Mouse (Mus musculus) frontal cortex, postnatal 10 days (tissue): ENCODE measurements around the gene Slc38a10.

Experiments used
- DNase-seq, 2 experiments: peaks; one replicate each; pipeline ENCODE4 v3.0.0; 2022; ENCODE audit warnings: low spot score in 2 of 2, mixed read lengths in 1 of 2

Slc38a10 gene

DNA sequence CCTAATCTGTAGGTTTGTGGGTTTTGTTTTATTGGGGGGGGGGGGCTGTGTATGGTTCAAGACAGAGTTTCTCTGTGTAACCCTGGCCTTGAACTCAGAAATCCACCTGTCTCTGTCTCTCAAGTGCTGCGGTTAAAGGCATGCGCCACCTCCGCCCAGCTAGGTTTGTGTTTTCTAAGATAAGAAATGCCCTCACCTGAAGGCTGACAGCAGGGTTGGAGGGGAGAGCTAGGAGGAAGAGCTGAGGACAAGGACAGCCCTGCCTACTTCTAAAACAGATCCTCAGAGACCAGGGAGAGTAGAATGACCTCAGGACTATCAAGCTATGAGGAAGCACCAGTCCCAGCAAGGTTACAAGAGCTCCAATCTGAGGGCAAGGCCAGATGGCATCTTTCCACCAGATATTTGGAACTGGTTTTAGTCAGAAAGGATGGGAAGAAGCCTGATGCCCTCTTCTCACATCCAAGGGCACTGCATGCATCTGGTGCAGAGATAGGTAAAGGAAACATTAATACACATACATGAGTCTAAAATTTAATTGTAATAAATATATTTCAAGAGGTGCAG, 47.6 kb downstream of the Slc38a10 start:
- DNase-seq: no peak

DNA sequence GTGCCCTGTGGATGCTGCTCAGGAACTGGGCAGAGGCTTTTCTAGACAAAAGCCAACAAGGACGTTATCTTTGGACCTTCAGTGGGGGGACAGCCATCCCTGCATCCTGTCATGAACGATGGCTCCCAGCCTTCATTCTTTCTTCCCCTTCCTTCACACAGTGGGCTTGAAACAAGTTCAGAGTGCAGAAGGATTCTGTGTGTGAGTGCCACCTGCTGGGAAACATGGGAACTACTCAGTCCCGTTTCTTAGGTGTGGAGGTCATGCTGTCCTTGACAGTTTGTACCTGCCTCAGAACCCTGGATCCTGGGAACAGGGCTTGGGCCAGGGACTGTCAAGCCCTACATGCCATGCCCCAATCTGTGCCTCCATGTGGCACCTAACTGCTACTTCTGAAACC, 50.1 kb downstream of the Slc38a10 start:
- DNase-seq: peak in 1 of 2 experiments; percentile 63

- DNase-seq: peak; percentile 97 to 99
Measured at GRCm38 (mm10) chr11:120098588-120099511, 52.3 kb downstream of the Slc38a10 start, which contains the start of the genes Tepsin and Ndufaf8. Gene Tepsin (minus strand): TSS chr11:120098731. Gene Ndufaf8 (plus strand): TSS chr11:120098928.

DNA sequence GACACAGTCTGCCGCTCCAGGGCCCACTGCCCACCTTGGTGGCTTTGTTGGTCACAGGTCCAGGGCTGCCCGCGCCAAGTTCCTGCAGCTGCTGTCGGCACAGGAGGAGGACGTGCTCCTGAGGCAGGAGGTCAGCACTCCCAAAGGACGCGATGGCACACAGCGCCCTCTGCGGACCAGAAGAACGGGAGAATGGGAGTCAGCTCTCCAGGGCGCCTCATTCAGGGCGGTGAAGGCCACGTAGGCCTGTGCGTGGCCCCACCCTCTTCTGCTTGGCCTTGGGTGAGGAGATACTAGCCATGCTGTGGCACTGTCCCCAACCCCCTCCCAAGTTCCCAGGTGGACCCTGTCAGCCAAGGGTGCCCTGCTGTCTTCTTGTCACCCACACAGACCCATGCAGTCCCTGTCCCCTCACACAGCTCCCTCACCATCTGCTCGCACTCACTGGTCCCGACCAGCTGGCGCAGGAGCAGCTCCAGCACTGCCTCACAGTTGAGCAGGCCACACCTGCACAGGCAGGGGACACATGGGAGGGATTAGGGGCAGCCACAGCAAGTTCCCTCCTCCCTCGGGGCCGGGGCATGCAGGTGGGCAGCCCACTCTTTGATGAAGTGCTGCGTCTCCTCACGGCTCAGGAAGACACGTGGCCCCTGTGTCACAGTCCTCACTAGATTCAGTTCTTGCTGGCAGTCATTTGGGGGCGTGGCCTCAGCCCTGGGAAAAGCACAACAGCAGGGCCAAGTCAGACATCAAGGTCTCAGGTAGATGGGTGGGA, 58.1 kb downstream of the Slc38a10 start:
- no peak for DNase-seq

DNA sequence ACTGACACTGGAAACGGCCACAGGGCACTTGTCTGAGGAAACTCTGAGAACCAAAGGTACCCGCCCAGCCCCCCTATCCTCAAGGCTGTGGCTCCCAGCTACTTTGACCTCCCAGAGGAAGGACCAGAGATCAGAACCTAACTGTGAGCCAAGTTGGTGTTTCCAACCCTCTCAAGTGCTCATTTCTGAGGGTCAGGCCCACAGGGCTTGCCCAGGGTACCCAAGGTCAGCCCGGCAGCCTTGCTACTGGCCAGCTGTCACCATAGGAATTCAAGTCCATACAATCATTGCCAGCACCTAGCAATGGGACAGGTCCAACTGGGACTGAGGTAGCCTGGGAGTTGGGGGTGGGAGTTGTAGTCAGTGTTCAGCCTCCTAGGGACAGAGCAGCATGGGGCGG, 60.5 kb downstream of the Slc38a10 start:
- DNase-seq: no peak

GRCm38 (mm10) chr11:120086702-120087152, 64.4 kb downstream of the Slc38a10 start, which contains the start of gene Cep131:
Gene Cep131 (minus strand): TSS chr11:120086827.
- peak; percentile 95 to 98 for DNase-seq

DNA sequence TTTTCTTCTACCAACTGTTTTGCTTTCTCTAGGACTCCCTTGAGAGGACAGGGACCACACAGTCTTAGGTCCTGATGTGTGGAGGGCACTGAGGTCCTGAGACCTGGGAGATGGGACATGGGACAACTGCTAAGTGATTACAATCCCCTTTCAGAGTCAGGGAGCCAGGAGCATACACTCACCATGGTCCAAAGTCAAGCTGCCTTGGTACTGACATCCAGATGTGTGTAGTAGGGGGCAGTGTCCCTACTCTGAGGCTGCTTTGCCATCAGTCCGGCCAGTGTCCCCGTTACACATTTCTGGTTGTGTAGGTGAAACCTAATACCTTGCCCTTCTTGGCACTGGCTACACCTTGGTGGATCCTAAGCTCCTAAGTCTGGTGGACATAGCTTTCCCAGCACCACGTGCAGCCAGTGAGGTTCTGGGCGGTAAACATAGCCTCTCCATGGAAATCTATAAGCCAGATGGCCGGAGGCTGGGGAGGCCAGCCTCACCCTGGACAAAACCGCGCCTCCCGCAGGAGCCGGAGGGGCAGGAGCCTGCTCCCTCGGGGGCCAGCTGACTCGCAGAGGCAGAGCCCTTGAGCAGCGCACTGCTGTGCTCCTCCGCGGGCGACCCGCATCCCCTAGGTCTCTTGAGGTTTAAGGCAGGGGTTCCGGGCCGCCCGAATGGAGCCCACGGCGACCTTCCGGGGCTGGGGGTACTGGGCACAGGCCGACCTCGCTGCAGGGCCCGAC, 65.1 kb downstream of the Slc38a10 start:
- DNase-seq: peak in 1 of 2 experiments; percentile 33

DNA sequence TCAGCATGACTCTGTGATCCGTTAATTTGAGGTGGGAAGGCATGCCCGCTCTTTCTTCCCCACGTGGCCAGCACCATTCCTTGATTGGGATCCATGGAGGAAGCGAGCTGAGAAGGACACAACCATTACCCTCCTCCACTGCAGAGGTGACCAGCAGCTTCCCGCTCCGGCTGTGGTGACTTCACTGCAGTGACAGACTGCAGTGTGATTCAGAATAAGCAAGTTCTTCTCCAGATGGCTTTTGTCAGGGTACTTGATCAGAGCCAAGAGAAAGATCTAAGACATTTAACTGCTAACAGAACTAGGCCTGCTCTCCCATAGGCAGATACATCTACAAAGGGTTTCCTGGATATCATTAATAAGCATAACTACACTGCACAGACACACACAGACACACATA, 70.9 kb downstream of the Slc38a10 start:
- no peak for DNase-seq

GRCm38 (mm10) chr11:120076191-120076590, 75.0 kb downstream of the Slc38a10 start:
- no peak for DNase-seq

GRCm38 (mm10) chr11:120072986-120073647, 78.0 kb downstream of the Slc38a10 start:
- DNase-seq: no peak

DNA sequence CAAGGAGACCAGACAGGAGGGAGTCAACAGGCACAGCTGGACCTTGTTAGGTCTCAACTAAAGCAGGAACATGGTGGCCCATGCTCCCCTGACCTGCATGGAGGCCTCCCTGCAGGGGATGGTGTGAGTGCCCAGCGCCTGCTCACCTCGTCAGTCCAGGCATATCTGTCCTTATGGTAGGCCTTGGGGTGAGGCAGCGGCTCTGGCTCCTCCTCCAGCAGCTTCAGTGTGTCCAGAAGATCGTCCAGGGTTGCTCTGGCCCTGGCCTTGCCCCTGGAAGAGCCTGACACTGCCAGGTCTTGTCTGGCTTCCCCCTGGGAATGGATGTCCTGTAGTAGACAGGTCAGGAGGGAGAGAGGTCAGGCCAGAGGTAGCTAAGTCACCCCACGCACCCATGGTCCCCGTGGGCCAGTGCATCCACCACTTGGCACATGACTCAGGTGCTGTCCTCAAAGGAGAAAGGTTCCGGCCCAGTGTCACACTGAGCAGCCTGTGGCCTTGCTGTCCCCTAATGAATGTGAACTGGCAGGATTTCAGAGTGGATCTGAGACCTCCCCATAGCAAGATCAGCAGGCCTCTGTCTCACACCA, 79.3 kb downstream of the Slc38a10 start:
- DNase-seq: no peak

DNA sequence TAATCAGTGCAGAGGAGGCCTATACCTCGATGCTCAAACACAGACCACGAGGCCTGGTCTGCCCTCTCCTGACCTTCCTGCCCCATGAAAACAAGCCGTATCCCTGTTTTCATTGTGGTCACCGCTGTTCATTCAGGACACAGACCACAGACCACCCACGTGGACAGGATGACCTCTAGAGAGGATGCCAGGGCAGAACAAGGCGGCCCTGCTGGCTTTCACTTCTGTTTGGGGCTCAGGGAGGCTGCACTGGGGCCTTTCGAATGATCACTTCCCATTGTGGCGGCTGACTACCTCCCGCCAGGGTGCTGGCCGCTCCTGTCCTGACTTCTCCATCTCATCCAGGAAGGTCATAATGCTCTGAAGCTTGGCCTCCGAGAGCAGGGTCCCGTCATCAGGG, 80.1 kb downstream of the Slc38a10 start:
- no peak for DNase-seq

GRCm38 (mm10) chr11:120070286-120070930, 80.7 kb downstream of the Slc38a10 start:
- DNase-seq: no peak

- DNase-seq: no peak
Measured at GRCm38 (mm10) chr11:120069261-120069660, 81.9 kb downstream of the Slc38a10 start.

DNA sequence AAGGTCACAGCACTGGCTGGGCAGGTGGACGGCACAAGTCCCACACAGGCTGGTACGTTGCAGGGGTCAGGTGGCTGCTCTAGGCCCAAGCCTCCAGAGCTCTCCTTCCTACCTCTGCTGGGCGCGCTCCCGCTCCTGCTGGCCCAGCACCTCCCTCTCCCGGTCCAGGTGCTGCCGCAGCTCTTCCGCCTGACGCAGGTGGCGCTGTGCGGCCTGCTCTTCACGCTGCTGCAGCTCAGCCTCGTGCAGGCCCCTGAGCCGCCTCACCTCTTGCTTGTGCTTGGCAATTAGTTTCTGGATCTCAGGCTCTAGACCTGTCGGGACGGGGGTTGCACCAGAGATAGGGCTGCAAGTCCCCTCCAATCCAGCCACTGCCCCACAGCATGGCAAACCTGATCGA, 83.3 kb downstream of the Slc38a10 start:
- DNase-seq: no peak

GRCm38 (mm10) chr11:120065291-120065690, 85.9 kb downstream of the Slc38a10 start:
- peak in 1 of 2 experiments; percentile 47 for DNase-seq

- DNase-seq: no peak
Measured at GRCm38 (mm10) chr11:120064668-120065040, 86.5 kb downstream of the Slc38a10 start.

DNA sequence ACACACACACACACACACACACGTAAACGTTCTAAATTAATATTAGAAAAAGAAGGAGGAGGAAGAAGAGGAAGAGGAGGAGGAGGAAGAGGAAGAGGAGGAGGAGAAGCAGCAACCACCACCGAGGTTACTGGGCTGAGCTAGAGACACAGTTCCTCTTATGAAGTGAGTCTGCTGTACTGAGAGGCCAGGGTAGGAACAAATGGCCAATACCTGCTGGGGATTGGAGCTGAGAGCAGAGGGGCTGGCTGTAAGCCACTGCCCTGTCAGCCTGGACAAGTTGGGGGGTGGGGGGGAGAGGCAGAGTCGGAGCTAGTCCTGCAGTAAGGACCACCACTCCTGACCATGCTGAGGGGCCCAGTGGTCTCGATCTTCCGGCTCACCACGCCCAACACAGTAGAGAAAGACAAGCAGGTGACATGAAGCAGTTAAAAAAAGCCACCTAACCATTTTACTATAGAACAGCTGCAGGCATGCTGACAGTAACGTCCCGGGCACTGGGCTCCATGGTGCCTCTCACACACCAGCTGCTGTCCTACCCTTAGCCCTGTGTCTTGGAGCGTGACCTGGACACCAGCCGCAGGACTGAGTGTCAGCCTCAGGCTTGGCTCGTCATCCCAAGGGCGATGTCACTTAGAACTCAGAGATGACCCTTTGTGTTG, 87.0 kb downstream of the Slc38a10 start:
- no peak for DNase-seq

DNA sequence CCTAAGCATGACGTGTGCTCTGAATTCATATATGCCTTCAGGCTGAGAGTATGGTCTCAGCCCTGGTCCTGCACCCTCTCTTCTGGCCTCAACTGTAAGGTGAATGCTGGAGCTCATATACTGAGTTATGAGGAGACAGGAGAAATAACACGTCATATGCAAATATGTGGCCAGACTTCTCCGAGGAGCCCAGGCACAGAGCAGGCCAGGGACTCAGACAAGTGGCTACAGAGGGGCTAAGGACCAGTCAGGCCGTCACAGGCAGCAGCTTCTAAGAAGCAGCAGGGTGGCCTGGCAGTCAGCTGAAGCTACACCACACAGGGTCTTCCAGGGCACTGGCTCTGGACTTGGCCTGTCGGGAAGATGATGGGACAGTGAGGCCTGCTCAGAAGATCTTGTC, 87.8 kb downstream of the Slc38a10 start:
- DNase-seq: no peak
